Mouse (Mus musculus): ENCODE results near the gene Camsap2.

The Camsap2 gene

DNA sequence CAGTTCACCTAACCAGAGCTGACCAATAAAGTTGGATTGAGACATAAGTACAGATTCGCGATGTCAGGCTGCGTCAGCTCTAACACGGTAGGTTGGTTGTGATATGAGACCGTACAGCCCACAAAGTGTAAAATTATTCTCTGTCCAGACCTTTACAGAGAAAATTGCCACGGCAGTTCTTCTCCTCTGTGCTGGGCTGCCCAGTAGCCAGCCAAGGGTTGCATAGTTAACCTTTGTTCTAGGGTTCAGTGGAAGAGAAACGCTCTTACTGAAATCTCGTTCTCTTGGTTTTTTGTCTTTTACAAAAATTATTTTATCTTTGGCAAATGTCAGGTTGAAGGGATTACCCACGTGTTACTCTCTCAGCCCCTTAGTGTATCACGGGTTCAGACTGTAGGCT lies 123.5 kb downstream of the Camsap2 start:
- DNase-seq (ENCODE audit: low spot score): no peak

DNA sequence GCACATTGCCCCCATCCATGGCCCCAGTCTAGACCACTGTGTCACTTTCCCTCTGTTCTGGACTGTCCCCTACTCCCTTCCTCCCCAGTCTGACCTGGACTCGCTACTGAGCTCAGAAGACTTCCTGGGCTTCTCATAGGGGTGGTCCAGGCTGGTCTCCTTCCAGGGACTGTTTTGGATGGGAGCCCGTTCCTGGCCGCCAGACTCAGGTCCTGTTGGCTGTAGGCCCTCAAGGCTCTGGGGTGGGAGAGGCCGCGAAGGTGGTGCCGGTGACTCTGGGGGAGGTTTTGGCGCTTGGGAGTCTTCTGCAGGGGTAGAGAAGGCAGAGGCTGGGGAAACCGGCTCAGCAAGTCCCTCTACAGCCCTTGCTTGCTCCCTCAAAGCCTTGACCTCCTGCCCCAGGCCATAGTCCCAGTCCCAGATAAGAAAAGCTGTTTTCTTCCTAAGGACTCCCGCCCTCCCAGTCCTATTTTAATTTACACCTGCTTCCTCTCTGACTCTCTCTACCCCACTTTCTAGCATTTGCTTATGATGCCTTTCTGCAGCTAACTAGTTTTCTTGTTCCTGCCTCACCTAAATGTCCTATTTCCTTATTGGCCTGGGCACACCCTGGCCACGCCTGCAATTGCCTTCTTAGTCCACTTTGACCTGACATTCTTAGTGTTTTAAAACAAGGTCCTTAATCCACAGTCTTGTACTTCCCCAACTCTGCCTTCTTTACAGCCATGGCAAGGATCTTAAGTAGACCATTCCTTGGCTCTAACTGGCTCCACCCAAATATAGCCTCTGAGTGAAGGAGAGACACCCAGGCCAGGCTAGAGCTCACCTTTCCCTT lies 125.7 kb downstream of the Camsap2 start:
- peak; percentile 52 for DNase-seq (ENCODE audit: low spot score)

Data from yolk sac, embryonic 10.5 days (tissue).